Mouse (Mus musculus): ENCODE measurements around the gene Plekhf1. TPM values are rescaled to one million over a fixed set of nuclear protein-coding genes. Genes with fewer than 3 reads are reported as not detected.

The Plekhf1 gene
- polyA plus RNA-seq (2012; rRNA removed), result 2.0 and 4.3 TPM in 2 replicates

DNA sequence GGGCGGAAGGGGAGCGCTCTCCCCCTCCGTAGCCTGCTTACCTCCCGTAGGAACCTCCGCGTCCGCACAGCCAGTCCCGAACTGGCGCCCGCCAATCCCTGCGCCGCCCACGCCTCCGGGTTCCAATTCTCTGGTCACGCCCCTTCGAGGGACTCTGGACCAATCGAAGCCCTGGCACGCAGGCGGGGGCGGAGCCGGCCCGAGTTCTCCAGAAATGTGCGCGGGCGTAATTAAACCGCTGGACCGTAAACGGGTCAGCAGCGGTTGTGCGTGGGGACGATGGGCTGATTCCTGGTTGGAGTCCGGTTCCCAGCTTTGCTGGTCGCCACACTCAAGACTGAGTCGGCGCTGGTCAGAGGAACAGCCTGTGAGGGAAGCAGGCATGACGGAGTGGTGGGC, at the start of gene Plekhf1:
Plekhf1 (minus strand) TSS at position 117 of the 399 bp plus-strand sequence.
- WGBS, result under 1% methylated on average over 36 of the region's 36 CpGs
- DNase-seq (ENCODE audit: low read depth, low spot score), result peak; percentile 68

DNA sequence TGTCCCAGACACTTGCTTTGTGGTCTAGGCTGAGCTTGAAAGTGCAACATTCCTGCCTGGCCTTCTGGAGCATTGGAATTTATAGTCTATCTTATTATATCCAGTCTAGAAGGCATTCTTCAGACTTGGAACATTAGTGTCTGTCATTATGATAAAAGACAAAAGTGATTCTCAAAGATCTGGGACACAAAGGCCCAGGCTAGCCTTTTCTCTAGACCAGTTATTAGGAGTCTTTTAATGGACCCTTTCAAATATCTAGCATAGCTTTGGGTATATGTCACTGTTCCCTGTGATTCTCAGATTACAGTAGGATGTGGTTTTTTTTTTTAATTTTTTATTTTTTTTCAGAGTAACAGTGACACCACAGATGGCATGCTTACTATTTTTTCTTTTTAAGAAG, 44.7 kb upstream of the Plekhf1 start:
- no peak for DNase-seq (ENCODE audit: low read depth, low spot score)

DNA sequence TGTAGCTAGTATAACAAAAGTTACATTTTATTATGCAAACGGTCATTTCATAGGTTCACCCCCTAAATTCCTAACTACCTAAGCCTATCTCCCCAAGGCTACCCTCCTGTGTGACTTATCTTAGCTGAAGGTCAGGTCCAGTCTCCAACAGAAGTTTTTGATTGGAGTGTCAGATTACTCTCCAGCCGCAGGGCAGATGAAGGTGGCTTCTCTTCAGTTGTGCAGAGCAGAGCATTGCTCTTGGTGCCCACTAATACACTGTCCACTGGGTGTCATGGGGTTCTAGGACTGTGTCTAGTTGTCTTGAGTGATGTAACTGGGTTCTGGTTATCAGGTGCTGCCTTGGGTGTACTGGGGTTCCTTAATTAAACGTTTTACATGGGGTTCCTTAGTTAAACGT, 44.0 kb upstream of the Plekhf1 start:
- 5% methylated on average over 4 of the region's 4 CpGs for WGBS
- no peak for DNase-seq (ENCODE audit: low read depth, low spot score)

DNA sequence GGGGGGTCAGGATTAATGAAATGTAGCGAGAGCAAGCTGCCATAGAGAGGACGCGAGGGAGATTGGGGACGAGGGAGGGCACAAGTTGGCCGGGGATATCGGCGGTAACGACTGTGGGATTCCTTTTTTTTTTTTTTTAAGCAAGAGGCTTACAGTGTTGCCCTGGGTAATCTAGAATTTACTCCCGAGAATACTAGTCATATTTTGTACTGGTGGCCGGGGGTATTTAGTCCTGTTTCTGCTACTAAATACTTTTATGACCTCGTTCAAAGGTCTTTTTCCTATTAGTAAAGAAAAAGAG, 43.6 kb upstream of the Plekhf1 start:
- no peak for DNase-seq (ENCODE audit: low read depth, low spot score)
- WGBS, result 0% methylated on average over 11 of the region's 11 CpGs

DNA sequence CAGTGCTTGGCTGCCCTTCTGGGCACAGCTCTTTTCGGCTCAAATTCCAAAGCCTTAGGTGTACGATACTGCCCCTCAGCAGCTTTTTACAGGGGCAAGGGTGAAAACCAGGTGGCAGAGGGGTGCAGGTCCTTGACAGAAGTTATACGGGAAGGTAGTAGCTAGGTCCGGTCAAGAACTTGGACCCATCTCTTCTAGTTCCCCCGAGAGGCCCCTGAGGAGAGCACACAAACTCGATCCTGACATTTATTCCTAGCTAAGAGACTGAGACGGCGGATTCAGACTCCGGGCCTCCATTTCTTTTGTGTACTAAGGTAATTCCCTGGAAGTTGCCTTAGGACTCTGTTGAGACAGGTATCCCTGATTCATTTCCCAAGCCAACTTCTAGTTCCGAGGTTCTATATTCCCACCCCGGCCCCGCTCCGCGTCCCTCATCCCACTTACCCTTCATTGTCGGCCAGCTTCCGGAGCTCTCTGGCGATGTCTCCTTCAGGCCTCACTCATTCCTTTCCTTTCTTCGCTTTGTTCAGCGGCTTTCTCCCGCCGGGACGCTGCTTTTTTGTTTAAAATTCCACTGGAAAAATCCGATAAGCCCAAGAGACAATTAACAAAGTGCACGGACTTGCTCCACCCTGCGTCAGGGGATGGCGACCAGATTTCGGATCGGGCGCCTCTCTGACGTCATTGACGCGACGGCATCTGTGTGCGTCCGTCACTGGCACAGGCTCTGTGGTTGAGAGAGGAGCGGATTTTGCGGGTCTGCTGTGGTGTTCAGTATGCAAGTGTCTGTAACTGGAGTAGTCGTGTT, 43.1 kb upstream of the Plekhf1 start, which contains the start of gene Pop4:
Pop4 (minus strand) TSS at position 721 of the 808 bp plus-strand sequence.
- DNase-seq (ENCODE audit: low read depth, low spot score), result peak; percentile 77
- WGBS, result under 1% methylated on average over 38 of the region's 38 CpGs

DNA sequence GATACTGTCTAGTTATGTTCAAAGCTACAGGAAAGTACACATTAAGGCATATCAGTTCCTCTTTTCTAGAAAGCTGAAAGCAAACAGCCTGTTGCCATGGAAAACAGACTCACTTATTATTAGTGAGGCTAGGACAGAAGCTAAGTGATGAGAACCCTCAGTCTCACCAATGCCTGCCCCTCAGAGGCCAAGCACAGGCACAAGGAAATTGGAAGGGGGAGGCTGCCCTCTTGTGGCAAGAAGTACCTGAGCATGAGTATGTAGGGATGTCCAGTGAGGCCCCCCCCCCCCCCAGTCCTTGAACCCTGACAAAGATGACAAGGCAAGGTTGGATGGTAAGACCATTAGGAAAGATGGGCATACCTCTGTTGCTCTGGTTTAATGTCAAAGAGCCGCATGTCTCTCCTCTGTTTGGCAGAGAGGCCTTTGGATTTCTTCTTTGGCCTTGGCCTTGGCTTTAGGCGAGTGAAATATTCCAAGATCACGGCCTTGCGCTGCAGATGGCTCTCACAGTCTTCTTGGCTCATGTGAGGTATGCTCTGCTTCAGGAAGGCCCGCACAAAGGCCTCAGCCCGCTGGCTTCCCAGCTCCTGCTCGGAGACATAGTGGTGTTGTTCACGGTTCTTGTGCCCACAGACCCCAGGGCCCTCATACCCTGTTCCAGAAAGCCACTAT, 39.3 kb upstream of the Plekhf1 start:
- DNase-seq (ENCODE audit: low read depth, low spot score), result no peak
- WGBS, result 91% methylated on average over 8 of the region's 8 CpGs

DNA sequence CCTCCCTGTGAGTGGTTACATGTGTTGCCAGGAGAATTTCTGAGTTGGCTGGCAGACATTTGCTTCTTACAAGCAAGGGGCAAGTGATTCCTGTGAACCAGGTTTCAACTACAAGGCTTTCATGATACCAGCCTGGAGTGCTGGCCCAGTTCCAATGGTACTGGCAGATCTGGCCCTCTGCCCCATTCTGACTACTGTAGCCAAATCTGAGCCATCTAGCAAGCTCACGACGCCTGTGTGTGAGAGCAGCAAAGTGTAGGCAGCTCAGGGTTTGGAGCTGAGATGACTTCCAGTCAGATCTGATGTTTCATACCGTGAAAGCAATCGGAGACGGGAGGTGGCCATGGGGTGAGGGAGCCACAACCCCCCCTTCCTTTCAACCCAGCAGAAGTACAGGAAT, 34.6 kb upstream of the Plekhf1 start:
- 77% methylated on average over 5 of the region's 5 CpGs for WGBS
- no peak for DNase-seq (ENCODE audit: low read depth, low spot score)

DNA sequence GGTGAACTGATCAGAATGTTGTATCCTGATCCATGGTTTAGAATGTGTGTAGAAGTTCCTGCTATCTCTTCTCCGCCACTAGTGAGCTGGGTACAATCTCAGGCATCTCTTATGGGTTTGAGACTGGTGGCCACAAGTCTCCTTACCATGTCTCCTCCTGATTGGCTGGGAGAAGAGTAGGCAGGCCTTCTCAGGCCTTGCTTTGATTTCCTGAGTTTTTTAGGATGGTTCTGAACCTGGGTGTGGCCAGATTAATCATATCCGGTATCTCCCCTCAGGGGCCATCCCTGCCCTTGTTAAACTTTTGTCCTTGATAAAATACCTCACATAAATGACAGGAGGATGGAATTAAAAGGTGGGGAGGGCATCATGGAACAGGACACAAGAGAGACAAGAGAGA, 31.8 kb upstream of the Plekhf1 start:
- DNase-seq (ENCODE audit: low read depth, low spot score), result no peak
- WGBS, result 83% methylated on average over 2 of the region's 2 CpGs

DNA sequence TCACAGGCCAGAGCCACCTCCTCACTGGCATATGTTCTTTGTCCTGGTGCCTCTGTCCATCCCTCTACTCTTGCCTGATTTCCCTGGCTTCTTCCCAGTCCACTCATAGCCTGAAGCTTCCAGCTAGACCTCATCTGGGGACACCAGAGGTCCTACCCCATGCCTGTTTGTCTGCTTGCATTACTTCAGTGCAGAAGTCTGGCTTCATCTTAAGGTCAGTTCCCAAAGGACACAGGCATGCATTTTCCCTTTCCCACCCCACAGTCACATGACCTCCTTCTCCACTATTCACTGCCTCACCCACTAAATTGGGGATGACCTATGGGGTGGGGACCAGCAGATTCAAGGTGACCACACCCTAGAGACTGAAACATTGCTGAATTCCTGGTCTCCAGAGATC, 25.6 kb upstream of the Plekhf1 start:
- DNase-seq (ENCODE audit: low read depth, low spot score), result no peak

DNA sequence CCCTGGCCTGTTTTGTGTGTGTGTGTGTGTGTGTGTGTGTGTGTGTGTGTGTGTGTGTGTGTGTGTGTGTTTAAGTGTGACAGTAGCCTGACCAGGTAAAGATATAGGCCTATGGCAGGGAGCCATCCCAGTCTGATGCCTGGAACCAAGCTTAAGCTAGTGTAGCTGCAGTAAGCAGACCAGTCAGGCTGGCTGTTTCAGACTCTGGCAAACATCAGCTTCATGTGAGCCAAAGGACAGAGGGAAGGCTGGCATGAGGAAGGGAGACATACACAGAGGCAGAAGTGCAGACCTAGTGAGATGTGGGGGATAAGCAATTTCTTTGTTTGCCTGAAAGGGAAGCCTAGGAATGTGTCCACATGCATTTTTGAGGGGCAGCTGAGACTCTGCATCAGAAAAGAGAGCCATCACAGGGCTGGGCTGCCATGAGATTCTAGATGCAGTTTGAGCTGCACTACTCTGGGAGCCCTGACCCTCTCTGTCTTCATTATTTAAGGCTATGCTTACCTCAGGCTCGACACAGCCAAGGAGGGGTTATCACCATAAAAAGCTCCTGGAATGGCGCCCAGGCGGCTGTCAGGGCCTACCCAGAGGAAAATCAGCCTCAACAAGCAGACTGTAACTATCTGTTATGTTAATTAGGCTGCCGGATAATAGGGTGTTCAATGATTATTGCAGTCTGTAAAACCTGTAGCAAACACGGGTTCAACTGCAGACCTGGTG, 23.8 kb upstream of the Plekhf1 start:
- WGBS, result 16% methylated on average over 5 of the region's 5 CpGs
- DNase-seq (ENCODE audit: low read depth, low spot score), result no peak

DNA sequence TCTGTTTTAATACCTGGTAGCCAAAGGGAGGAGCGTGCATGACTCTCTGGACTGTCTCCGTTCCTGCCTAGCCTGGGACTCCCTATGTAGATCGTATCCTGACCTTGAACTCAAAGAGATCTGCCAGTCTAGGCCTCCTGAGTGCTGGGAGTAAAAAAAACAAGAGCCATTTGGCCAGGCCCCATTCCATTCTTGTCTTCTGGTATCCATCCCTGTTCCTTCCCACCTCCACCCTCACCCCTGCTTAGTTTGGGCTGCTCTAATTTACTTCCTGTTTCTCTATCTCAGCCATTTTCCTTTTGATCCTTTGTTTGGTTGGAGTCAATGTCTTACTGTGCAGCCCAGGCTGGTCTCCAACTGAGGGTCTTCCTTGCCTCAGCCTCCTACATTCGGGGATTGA, 14.6 kb upstream of the Plekhf1 start:
- 82% methylated on average over 4 of the region's 4 CpGs for WGBS
- no peak for DNase-seq (ENCODE audit: low read depth, low spot score)

DNA sequence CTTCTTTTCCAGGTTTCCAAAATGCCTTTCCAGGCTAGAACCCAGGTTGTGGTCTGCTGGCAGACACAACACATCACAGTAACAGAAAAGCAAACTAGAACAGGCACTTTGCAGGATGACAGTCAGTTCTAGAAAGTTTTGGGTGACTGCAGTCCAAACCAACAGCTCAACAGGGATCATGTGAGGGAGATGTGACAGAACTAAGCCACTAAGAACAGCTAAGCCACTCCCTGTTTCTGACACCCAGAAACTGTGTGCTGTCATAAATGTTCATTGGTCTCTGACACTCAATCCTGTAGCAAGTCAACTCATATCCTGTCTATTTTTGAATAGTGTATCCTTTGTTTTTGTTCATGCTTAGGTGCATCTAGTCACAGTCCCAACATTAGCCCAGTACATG, 9.3 kb upstream of the Plekhf1 start:
- no peak for DNase-seq (ENCODE audit: low read depth, low spot score)

DNA sequence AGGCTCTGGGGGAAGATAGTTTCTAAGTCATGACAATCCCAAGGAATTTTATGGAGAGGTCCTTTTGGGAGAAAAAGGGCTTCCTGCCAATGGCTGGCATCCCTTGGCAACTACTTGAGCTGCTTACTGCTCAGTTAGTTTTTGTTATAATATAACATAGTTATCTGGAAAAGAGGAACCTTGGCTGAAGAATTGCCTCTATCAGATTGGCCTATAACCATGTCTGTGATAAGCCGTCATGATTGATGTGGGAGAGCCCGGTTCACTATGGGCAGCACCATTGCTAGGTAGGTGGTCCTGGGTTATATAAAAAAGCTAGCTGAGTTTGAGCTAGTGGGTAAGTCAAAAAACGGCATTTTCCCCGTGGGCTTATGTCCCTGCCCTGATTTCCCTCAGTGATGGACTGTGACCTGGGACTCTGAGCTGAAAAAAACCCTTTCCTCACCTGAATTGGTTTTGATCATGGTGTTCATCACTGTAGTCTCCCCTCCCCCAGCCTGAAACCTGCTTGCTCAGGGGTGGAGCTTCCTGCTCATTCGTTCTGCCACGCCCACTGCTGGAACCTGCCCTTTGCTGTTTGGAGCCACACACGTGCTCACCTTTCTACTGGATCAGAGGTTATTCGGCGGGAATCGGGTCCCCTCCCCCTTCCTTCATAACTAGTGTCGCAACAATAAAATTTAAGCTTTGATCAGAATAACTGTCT, 8.7 kb upstream of the Plekhf1 start:
- no peak for DNase-seq (ENCODE audit: low read depth, low spot score)
- 33% methylated on average over 11 of the region's 11 CpGs for WGBS

DNA sequence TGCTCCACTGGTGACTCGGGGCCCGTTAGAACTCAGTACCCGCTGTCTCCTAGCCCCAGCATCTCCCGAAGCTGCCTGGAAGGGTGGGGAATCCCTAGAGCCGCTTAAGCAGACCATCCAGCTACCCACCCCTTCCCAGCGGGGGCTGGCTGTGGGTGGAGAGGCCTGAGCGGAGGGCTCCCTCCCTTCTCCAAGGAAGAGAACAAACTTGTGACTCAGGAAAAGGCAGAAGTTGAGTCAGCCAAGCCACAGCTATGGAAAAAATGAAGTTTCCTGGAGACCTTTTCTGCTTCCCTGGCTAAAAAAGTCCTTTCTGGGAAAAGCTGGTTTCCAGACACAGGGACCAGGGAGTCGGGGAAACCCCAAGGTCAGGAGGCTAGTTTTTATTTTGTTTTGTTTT, 2.5 kb upstream of the Plekhf1 start:
- DNase-seq (ENCODE audit: low read depth, low spot score), result no peak
- 23% methylated on average over 8 of the region's 8 CpGs for WGBS

DNA sequence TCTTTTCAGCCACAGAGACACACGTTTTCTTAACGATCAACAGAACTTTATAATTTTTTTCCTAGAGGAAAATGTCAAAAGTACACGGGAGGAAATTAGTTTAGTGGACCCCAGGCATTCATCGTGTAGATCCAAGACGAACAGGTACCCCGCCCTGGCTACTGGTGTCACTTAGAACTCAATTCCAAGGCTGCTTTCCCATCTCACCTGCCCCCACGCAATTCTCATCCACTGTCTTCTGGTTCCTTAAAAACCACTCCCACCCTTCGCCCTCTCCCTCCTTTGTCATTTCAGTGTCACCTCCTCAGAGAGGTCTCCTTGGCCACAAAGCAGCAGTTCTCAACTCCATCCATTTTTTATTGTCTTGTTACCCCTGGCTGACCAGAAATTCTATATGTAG, 513 bp upstream of the Plekhf1 start:
- WGBS, result 29% methylated on average over 8 of the region's 8 CpGs
- no peak for DNase-seq (ENCODE audit: low read depth, low spot score)

DNA sequence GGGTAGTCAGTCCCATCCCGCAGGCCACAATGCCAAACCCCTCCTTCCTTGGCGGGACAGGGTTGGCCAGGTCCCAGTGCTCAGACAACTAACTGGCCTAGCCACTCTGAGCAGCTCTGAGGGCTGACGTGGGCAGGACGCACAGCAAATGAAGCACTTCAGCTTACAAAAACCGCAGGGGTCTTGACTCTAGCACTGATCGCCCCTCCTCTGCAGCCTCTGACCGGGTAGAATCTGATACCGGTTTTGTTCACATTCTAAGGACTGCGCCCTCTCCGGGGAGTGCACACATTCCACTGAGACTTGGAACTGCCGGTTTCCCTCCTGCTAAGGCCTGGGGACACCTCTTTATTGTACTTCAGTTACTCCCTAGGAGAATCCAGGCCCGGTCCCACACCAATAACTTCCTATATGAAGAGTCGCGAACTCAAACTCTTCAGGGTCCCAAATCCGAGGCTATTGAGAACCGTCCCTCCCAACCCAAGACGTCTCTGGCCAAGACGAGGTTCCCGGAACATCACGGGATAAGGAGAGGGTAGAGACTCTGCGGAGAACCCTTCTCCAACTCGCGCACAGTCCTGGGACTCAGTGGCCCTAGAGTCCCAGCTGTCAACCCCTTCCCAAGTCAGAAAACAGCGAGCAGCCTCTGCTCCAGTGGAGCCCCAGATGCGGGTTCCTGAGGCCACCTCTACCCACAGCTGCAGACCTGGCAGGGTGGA, 476 bp downstream of the Plekhf1 start:
- peak; percentile 11 for DNase-seq (ENCODE audit: low read depth, low spot score)
- under 1% methylated on average over 25 of the region's 25 CpGs for WGBS

DNA sequence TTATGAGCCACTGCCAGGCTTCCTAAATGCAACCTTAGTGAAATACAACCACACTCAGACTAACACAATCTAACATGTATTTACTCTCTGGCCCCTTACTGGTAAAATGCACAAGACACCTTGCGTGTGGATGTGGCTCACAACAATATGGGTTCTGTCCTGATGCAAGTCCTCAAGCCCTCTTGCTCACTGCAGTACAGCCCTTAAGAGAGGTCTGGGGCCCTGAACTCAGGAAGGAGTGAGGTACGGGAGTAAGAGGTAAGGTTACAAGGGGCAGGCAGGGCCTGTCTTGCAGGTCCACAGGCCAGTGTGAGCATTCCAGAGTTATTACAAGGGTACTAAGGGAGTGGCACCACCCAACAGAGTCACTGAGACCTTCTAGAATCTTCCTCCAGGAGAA, 1.6 kb downstream of the Plekhf1 start:
- WGBS, result 73% methylated on average over 2 of the region's 2 CpGs
- DNase-seq (ENCODE audit: low read depth, low spot score), result no peak

DNA sequence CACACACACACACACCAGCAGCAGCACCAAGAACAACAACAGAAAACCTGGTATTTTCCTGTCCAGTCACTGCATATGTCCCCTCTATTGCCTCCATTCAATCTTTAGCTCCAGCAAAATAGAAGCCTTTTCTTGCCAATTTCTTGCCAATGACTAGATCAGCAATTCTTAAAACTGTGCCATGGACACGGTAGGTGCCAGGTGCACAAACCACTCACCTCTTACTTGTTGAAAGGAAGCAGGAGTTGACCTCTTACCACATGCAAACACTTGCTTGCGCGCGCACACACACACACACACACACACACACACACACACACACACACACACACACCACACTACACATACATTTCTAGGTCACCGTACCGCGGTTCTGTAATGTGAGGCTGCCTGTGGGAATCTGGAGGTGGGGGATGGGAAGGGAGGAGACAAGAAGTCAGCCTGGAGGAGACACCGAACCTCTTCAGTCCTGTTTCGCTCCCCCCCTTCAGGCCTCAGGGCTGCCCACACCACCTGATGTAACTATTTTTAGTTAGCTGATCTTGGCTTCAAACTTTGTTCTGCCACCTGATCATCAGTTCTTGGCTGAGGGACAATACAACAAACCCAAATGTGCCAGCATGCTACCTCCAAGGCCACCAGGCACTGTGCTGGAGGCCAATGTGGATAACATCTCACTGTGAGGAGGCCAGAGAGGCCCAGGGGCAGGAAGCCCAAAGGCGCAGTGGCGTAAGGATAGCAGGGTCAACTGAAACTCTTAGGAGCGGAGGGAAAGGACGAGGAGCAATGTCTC, 3.0 kb downstream of the Plekhf1 start:
- WGBS, result 80% methylated on average over 13 of the region's 13 CpGs
- no peak for DNase-seq (ENCODE audit: low read depth, low spot score)

DNA sequence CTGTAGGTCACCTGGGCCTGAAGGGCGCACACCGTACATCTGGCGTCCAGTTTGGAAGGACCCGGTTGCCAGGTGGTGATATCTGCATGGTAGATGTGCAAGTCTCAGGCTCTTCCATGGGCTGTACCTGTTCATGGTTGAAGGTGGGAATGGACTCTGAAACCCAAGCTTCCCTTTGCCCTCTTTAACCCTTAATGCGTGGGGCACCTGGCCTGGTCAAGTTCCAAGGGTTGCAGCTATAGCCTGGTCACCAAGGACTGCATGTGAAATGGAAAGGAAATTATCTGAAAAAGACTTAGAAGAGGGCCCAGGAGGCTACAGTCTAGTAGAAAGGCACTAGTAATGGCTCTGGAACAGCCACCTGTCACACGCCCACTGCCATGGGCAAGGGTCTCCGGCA, 7.0 kb downstream of the Plekhf1 start:
- no peak for DNase-seq (ENCODE audit: low read depth, low spot score)
- WGBS, result 97% methylated on average over 7 of the region's 7 CpGs
